Mouse (Mus musculus) stomach, postnatal 0 days (tissue): ENCODE data around the gene Olfr718-ps1. TPM values are rescaled to one million over a fixed set of nuclear protein-coding genes. Genes with fewer than 3 reads are reported as not detected.
"Not testable (repeated sequence)": the region's sequence is repeated elsewhere in the genome, so short reads cannot be mapped to it uniquely, and the experiment has no call there.

Experiments
- ATAC-seq: fragments of 200-750 bp; cut with Nextera tagmentation; 2 replicates; pipeline ENCODE4 v1.8.0; 2017; ENCODE audit not compliant: low FRiP score, low TSS enrichment
- DNase-seq: peaks from one replicate; pipeline ENCODE4 v3.0.0-alpha.2; 2016; ENCODE audit warnings: low spot score
- H3K27ac ChIP-seq: fragments of 300-500 bp; sonication (generic); replicated peaks from 2 replicates; pipeline ENCODE4 v1.5.1; 2014; ENCODE audit warnings: mild to moderate bottlenecking, control low read depth
- H3K27me3 ChIP-seq: fragments of 300-500 bp; sonication (generic); 2 replicates; pipeline ENCODE4 v1.6.1; 2014; ENCODE audit warnings: low read length; ENCODE audit not compliant: control insufficient read depth, insufficient read depth
- H3K36me3 ChIP-seq: fragments of 300-500 bp; sonication (generic); 2 replicates; pipeline ENCODE4 v1.6.1; 2014; ENCODE audit warnings: low read length, mixed read lengths; ENCODE audit not compliant: control insufficient read depth, insufficient read depth
- H3K4me1 ChIP-seq: fragments of 300-500 bp; sonication (generic); replicated peaks from 2 replicates; pipeline ENCODE4 v1.6.1; 2014; ENCODE audit warnings: antibody characterized with exemption; ENCODE audit not compliant: control insufficient read depth, insufficient read depth
- H3K4me2 ChIP-seq: fragments of 300-500 bp; sonication (generic); replicated peaks from 2 replicates; pipeline ENCODE4 v1.6.1; 2014; ENCODE audit warnings: low read depth, mild to moderate bottlenecking, control low read depth, moderate library complexity
- H3K4me3 ChIP-seq: fragments of 300-500 bp; sonication (generic); 2 replicates; pipeline ENCODE4 v1.5.1; 2014; ENCODE audit warnings: low read depth, low read length, control low read depth
- H3K9ac ChIP-seq: fragments of 300-500 bp; sonication (generic); 2 replicates; pipeline ENCODE4 v1.6.1; 2014; ENCODE audit warnings: mild to moderate bottlenecking, low read length, control low read depth, mixed read lengths
- H3K9me3 ChIP-seq: fragments of 300-500 bp; sonication (generic); 2 replicates; pipeline ENCODE4 v1.6.1; 2016; ENCODE audit warnings: low read length; ENCODE audit not compliant: control insufficient read depth
- CTCF ChIP-seq: IDR thresholded peaks from 2 replicates; pipeline ENCODE4 v1.5.1; 2016; ENCODE audit warnings: antibody characterized with exemption, low read depth, mild to moderate bottlenecking, moderate library complexity
- EP300 ChIP-seq: optimal IDR thresholded peaks from 2 replicates; pipeline ENCODE3; 2016; ENCODE audit warnings: antibody characterized with exemption
- WGBS: fragments of 180-500 bp; shearing (Covaris S2); extraction: QIAGEN DNeasy Blood & Tissue Kit; methylation state at CpG from one replicate; pipeline ENCODE4 v1.1.7; 2014; 5-methylcytosine and 5-hydroxymethylcytosine counted together
- polyA plus RNA-seq: library from polyadenylated mRNA; unstranded; fragments of >200 nt; fragmentation: Nextera tagmentation; extraction: Ambion mirVana; gene quantifications from 2 replicates; pipeline ENCODE4 v1.2.1, GENCODE M21; 2015

Gene Olfr718-ps1
- polyA plus RNA-seq, 1 experiment from 2014 or later = not detected

GRCm38 (mm10) chr5:143135042-143135441 is 12.3 kb downstream of the Olfr718-ps1 start:
- Histone ChIP-seq H3K36me3 (no peaks in the 10 kb centered on the region), H3K9ac (no peak overlapping the region), H3K4me3 (no peak overlapping the region), H3K9me3 (no peaks in the 10 kb centered on the region), H3K27ac (no peak overlapping the region), H3K4me2 (no peak overlapping the region), H3K27me3 (no peaks in the 10 kb centered on the region), H3K4me1 (no peaks in the 10 kb centered on the region)
- 91% methylated on average over 7 of the region's 7 CpGs for WGBS
- TF ChIP-seq EP300 (no peak), CTCF (no peak)
- DNase-seq (no peak), ATAC-seq (no peak)

DNA sequence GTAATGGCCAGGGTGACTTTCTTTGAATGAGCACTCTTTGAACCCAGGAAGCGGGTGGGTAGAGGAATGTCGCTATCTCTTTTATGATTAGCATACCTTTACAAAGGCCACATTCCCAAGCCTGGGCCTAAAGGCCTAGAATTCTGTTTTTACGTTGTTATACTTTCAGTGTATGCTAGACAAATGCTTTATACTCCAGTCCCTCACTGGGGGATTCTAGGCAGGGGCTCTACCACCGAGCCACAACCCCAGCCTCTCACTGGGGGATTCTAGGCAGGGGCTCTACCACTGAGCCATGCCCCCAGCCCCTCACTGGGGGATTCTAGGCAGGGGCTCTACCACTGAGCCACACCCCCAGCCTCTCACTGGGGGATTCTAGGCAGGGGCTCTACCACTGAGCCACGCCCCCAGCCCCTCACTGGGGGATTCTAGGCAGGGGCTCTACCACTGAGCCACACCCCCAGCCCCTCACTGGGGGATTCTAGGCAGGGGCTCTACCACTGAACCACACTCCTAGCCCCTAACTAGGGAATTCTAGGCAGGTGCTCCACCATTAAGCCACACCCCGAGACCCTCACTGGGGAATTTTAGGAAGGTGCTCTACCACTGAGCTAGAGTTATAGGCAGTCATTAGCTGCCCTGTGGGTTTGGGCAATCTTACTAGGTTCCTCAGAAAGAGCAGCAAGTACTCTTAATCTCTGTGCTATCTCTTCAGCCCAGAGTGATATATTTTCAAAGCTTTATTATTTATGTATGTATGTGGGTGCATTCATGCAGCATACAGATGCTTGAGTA is 13.0 kb downstream of the Olfr718-ps1 start:
- DNase-seq, H3K4me1 ChIP-seq: not testable (repeated sequence)
- WGBS = 76% methylated on average over 3 of the region's 6 CpGs

DNA sequence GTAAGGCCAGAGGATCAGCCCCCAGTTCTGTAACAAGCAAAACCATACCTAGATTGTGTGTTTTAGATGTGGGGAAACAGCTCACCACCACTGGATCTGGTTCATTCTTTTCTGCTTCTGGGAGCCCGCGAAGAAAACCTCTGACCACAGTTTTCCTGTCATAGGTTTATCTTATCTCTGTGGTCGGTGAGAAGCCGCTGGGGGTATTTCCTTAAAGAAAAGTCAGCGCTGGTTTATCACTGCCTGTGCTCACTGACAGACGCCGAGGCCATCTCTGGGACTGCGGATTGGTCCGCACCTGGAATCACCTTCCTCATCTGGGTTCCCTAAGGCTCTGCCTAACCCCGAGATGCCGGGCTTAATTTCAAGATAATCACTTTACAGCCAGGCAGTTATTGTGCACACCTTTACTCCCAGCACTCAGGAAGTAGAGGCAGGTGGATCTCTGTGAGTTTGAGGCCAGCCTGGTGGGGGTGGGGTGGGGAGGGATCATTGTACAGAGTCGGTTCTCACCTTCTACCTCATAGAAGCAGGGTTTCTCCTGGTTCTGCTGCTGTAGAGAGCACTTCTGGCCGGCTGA is 14.4 kb downstream of the Olfr718-ps1 start:
- TF ChIP-seq EP300 (no peak), CTCF (no peak)
- 63% methylated on average over 13 of the region's 13 CpGs for WGBS
- DNase-seq = no peak
- Histone ChIP-seq H3K4me3 (no peak overlapping the region), H3K9me3 (no peaks in the 10 kb centered on the region), H3K27me3 (no peaks in the 10 kb centered on the region), H3K9ac (no peak overlapping the region), H3K4me2 (no peak overlapping the region), H3K27ac (no peak overlapping the region), H3K36me3 (no peaks in the 10 kb centered on the region), H3K4me1 (no peaks in the 10 kb centered on the region)
- no peak for ATAC-seq

More for the DNA sequence above, 13.0 kb downstream of the Olfr718-ps1 start:
- H3K36me3 ChIP-seq, H3K9me3 ChIP-seq, H3K9ac ChIP-seq, H3K27ac ChIP-seq, H3K27me3 ChIP-seq, H3K4me3 ChIP-seq, ATAC-seq, H3K4me2 ChIP-seq: not testable (repeated sequence)

DNA sequence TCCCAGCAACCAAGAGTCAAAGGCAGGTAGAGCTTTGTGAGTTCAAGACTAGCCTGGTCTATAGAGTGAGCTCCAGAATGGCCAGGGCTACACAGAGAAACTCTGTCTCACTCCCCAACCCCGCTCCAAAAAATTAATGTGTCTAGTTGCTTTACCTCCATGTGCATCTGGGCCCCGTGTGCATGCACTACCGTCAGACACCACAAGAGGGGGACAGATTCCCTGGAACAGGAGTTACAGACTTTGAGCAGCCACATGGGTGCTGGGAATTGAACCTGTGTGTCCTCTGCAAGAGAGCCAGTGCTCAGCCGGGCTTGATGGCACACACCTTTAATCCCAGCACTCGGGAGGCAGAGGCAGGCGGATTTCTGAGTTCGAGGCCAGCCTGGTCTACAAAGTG is 17.0 kb downstream of the Olfr718-ps1 start:
- Histone ChIP-seq H3K4me1 (no peaks in the 10 kb centered on the region), H3K4me2 (no peak overlapping the region), H3K9me3 (no peaks in the 10 kb centered on the region), H3K4me3 (no peak overlapping the region), H3K27ac (no peak overlapping the region), H3K27me3 (no peaks in the 10 kb centered on the region), H3K36me3 (no peaks in the 10 kb centered on the region), H3K9ac (no peak overlapping the region)
- no peak for DNase-seq
- 90% methylated on average over 7 of the region's 7 CpGs for WGBS
- TF ChIP-seq CTCF (peak; percentile 55), EP300 (no peak)
- no peak for ATAC-seq

DNA sequence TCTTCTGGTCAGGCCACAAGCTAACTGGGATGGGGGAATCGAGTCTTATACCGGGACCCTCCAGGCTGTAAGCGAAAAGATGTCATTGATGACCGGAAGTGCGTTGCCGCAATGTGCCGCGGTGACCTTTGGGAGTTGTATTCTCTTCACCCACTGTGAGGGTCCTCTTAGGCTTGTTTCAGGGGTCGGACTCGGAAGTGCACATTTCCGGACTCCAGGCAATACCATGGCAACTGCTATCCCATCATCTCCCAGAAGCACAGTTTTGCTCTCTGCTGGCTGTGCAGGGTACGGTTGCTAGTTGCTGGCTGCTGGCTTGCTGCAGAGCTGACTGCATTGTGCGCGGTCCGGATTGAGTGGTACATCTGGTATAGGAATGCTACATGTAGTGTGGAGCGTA is 18.3 kb downstream of the Olfr718-ps1 start:
- Histone ChIP-seq H3K4me1 (no peaks in the 10 kb centered on the region), H3K9ac (no peak overlapping the region), H3K27ac (no peak overlapping the region), H3K27me3 (no peaks in the 10 kb centered on the region), H3K36me3 (no peaks in the 10 kb centered on the region), H3K4me3 (no peak overlapping the region), H3K9me3 (no peaks in the 10 kb centered on the region), H3K4me2 (no peak overlapping the region)
- DNase-seq (no peak), ATAC-seq (no peak)
- TF ChIP-seq CTCF (no peak), EP300 (no peak)
- WGBS = 88% methylated on average over 16 of the region's 16 CpGs

- H3K4me2 ChIP-seq = no peak overlapping the region
- WGBS = 75% methylated on average over 8 of the region's 8 CpGs
- ATAC-seq = no peak
These were observed 19.5 kb downstream of the Olfr718-ps1 start for GRCm38 (mm10) chr5:143127837-143128236.

More at GRCm38 (mm10) chr5:143127837-143128236, 19.5 kb downstream of the Olfr718-ps1 start:
- DNase-seq = no peak
- Histone ChIP-seq H3K4me1 (no peaks in the 10 kb centered on the region), H3K36me3 (no peaks in the 10 kb centered on the region), H3K4me3 (no peak overlapping the region), H3K27me3 (no peaks in the 10 kb centered on the region), H3K9ac (no peak overlapping the region), H3K27ac (no peak overlapping the region), H3K9me3 (no peaks in the 10 kb centered on the region)
- TF ChIP-seq CTCF (no peak), EP300 (no peak)
